Mouse (Mus musculus) bone marrow, adult 2 months (tissue): ENCODE measurements at regions not wholly inside any gene's neighbourhood (a gene's known extent, or its start where the extent isn't known, plus 50 kb on each side); places are given as distances from the start of the nearest gene placed in this dataset.
A peak's percentile ranks its signal among the peaks of the same experiment; 100 is the strongest.
"Not testable (repeated sequence)": the region's sequence is repeated elsewhere in the genome, so short reads cannot be mapped to it uniquely, and the experiment has no call there.

Experiments used
- H3K27ac ChIP-seq: fragments of 200-500 bp; 2 replicates; pipeline ENCODE4 v1.5.1; 2012; ENCODE audit warnings: low read depth, mild to moderate bottlenecking, control low read depth, inconsistent platforms, low read length; ENCODE audit not compliant: control insufficient read depth, poor library complexity, insufficient read depth
- H3K4me1 ChIP-seq: fragments of 200-500 bp; 2 replicates; pipeline ENCODE4 v1.6.1; 2011; ENCODE audit warnings: low read length; ENCODE audit not compliant: control insufficient read depth, insufficient read depth
- H3K4me3 ChIP-seq: fragments of 200-500 bp; replicated peaks from 2 replicates; pipeline ENCODE3; 2011; ENCODE audit warnings: mild to moderate bottlenecking, low read depth, low read length, control low read depth; ENCODE audit not compliant: control insufficient read depth
- CTCF ChIP-seq: fragments of 200-500 bp; IDR thresholded peaks from 2 replicates; pipeline ENCODE4 v1.5.1; 2011; ENCODE audit warnings: low read length, control low read depth; ENCODE audit not compliant: control insufficient read depth, insufficient read depth
- POLR2A ChIP-seq: fragments of 200-500 bp; IDR thresholded peaks from 2 replicates; pipeline ENCODE4 v1.6.1; 2011; ENCODE audit warnings: low read depth, mild to moderate bottlenecking, control low read depth, low read length, borderline replicate concordance; ENCODE audit not compliant: control insufficient read depth
- WGBS: fragments of 180-500 bp; shearing (Covaris S2); methylation state at CpG from one replicate; pipeline ENCODE4 v1.1.7; 2018; 5-methylcytosine and 5-hydroxymethylcytosine counted together

- Histone ChIP-seq H3K4me1 (no peaks in the 10 kb centered on the region), H3K27ac (no peak overlapping the region), H3K4me3 (no peak overlapping the region)
- TF ChIP-seq CTCF (no peak), POLR2A (no peak)
- WGBS: 82% methylated on average over 2 of the region's 2 CpGs
Observed at GRCm38 (mm10) chr11:24317989-24318735, 240.3 kb downstream of the Bcl11a start.

- Histone ChIP-seq H3K27ac (no peak overlapping the region), H3K4me1 (no peaks in the 10 kb centered on the region), H3K4me3 (no peak overlapping the region)
- TF ChIP-seq POLR2A: no peak
- TF ChIP-seq CTCF: no peak
- WGBS: 82% methylated on average over 3 of the region's 3 CpGs
Observed at GRCm38 (mm10) chr11:24319222-24319621, 241.4 kb downstream of the Bcl11a start.

DNA sequence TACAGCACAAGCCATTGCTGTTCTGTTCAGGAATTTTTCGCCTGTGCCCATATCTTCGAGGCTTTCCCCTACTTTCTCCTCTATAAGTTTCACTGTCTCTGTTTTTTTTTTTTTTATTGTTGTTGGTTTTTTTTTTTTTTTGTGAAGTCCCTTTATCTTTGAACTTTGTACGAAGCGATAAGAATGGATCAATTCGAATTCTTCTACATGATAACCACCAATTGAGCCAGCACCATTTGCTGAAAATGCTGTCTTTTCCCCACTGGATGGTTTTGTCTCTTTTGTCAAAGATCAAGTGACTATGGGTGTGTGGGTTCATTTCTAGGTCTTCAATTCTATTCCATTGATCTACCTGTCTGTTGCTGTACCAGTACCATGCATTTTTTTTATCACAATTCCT, 244.6 kb downstream of the Bcl11a start:
- H3K27ac ChIP-seq, H3K4me3 ChIP-seq, H3K4me1 ChIP-seq: not testable (repeated sequence)
- WGBS: 82% methylated on average over 5 of the region's 5 CpGs

GRCm38 (mm10) chr11:24328481-24328880, 250.6 kb downstream of the Bcl11a start:
- Histone ChIP-seq H3K4me1 (no peaks in the 10 kb centered on the region), H3K27ac (no peak overlapping the region), H3K4me3 (no peak overlapping the region)
- TF ChIP-seq CTCF (no peak), POLR2A (no peak)
- WGBS: 55% methylated on average over 4 of the region's 4 CpGs

GRCm38 (mm10) chr11:24330366-24331124, 252.7 kb downstream of the Bcl11a start:
- TF ChIP-seq POLR2A (no peak), CTCF (no peak)
- Histone ChIP-seq H3K4me3 (no peak overlapping the region), H3K27ac (no peak overlapping the region), H3K4me1 (no peaks in the 10 kb centered on the region)
- 84% methylated on average over 10 of the region's 10 CpGs for WGBS

DNA sequence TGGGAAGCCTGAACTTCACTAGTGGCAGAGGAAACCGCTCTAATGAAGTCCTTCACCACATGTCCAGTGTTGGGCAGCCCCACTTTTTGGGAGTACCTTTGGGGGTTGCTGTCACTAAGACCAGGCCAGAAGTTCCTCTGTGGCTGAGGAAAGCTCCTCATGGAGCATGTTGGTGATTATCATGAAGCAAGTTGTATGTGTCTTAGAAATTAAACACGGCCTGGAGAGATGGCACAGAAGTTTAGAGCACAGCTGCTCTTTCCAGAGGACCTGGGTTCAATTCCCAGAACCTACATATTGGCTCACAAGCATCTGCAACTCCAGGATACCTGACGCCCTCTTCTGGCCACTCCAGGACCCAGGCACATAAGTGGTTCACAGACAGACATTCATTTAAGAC, 254.4 kb downstream of the Bcl11a start:
- Histone ChIP-seq H3K27ac (no peak overlapping the region), H3K4me3 (no peak overlapping the region), H3K4me1 (no peaks in the 10 kb centered on the region)
- no peak for TF ChIP-seq POLR2A
- TF ChIP-seq CTCF: peak; percentile 28; the same call in 1 of the 2 replicates
- 81% methylated on average over 3 of the region's 3 CpGs for WGBS

- TF ChIP-seq CTCF: no peak
- no peak for TF ChIP-seq POLR2A
- 86% methylated on average over 6 of the region's 6 CpGs for WGBS
- H3K4me3 ChIP-seq: no peak overlapping the region
- H3K4me1 ChIP-seq: no peaks in the 10 kb centered on the region
- no peak overlapping the region for H3K27ac ChIP-seq
Observed at GRCm38 (mm10) chr11:24333111-24333510, 255.3 kb downstream of the Bcl11a start.

GRCm38 (mm10) chr11:24335256-24335655, 257.4 kb downstream of the Bcl11a start:
- 89% methylated on average over 4 of the region's 4 CpGs for WGBS

More at GRCm38 (mm10) chr11:24335256-24335655, 257.4 kb downstream of the Bcl11a start:
- H3K4me3 ChIP-seq: no peak overlapping the region
- no peak for TF ChIP-seq POLR2A
- TF ChIP-seq CTCF: no peak
- no peaks in the 10 kb centered on the region for H3K4me1 ChIP-seq
- H3K27ac ChIP-seq: no peak overlapping the region
